Mouse (Mus musculus): ENCODE measurements at regions not wholly inside any gene's neighbourhood (a gene's known extent, or its start where the extent isn't known, plus 50 kb on each side); places are given as distances from the start of the nearest gene placed in this dataset.

- no peak for DNase-seq
- intact Hi-C loops (cut with DNase I) = no loop called here
Measured at GRCm38 (mm10) chr2:74120051-74120450, 208.9 kb upstream of the Atp5g3 start.

- DNase-seq = no peak
- intact Hi-C loops (cut with DNase I) = no loop called here
Measured at GRCm38 (mm10) chr2:74119167-74119937, 208.2 kb upstream of the Atp5g3 start.

- DNase-seq = no peak
- intact Hi-C loops (cut with DNase I) = no loop called here
Measured at GRCm38 (mm10) chr2:74106472-74106871, 195.3 kb upstream of the Atp5g3 start.

DNA sequence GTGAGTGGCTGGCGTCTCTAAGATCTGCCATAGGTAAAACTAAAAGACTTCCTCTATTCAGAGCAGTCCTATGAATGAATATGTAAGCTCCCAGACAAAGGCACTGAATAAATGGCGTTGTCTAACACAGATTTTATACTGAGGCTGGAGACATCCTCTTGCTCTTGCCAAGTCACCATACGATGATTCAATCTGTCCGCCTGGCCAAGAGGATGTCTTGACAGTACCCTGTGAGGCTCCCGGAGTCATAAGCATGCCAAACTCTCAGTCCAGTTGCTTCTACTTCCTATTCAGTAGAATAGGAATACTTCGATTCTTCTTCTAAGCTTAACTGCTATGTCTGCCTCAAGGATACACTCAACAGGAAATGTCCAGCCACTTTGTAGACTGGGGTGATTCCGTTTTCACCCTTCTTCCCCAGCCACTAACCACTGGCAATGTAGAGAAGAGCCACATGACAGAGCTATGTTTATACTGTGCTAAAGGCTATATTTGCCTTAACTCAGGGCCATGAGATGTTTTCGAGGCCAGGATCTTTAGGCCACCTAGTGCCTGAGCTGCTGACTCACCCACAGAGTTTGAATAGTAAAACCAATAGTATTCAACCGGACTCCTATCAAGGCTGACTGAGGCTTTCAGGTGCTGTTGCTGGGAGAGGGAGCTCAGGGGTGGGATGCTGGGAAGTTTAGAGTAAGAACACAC lies 188.7 kb upstream of the Atp5g3 start:
- intact Hi-C loops (cut with DNase I) = no loop called here
- no peak for DNase-seq

DNA sequence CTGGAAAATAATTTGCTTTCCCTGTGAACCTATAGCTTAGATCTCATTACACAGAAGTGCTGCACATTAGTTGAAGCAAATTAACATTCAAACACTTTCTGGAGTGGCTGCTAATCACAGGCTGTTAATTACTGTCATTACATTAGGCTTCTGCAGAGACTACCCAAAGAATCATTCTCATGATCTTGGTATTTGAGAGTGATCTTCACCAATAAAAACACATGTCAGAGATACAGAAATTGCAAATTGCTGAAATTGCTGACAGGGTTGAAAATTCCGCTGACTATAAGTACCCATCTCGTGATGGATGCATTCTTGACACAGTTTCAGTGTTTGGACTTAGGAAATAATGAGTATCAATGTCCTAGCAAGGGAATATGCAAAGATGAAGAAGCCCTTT lies 185.7 kb upstream of the Atp5g3 start:
- intact Hi-C loops (cut with DNase I) = no loop called here
- DNase-seq = no peak

DNA sequence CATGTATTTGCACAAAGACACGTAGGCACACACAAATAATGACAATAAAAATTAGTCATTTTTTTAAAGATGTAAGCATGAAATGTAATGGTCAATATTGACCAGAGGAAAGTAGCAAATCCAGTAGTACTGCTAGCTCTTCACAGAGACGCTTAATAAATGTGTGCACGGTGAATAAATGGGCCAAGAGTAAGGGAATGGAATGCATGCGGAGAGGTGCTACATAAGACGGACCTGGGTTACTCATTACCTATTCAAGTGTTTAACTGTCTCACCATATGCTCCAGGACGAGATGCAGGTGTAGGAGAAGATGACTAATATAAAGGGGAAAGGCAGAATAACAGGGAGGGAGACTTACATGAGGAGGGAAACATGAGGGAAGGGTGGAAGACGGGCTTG lies 182.4 kb upstream of the Atp5g3 start:
- intact Hi-C loops (cut with DNase I) = no loop called here
- DNase-seq = no peak

DNA sequence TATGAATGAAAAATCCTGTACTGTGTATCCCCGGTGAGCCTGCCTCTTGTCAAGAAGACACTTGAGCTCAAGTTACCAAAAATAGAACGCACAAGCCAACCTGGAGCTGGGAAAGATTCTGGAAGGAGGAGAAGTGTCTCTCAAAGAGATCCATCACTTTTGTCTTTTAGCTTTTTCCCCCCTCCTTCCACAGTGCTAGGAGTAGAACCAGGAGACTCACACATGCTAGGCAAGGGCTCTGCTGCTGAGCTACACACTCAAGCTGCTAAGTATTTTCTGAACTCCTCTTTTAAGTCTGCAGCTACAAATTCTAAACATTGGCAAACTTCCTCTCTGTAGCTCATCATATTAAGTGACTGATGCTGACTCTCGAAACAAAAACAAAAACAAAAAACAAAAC lies 176.2 kb upstream of the Atp5g3 start:
- intact Hi-C loops (cut with DNase I) = no loop called here
- no peak for DNase-seq

DNA sequence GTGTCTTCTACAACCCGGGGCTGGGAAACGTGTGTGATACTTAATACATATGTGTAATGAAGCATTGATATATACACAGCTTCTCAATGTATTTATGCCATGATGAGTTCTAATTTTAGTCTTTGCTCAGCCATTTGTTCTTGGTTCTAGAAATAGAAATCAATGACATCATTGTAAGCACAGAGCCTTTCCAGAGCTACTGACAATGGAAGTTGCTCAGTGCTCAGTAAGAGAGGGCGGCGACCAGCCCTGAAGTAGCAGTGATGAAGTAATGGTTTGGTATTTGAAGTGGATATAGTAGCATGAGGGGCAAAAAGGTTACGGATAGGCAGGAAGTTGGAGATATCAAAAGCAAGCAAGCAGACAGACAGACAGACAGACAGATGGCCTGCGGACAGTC lies 173.8 kb upstream of the Atp5g3 start:
- no peak for DNase-seq
- intact Hi-C loops (cut with DNase I) = no loop called here

- DNase-seq = no peak
- intact Hi-C loops (cut with DNase I) = no loop called here
Measured at GRCm38 (mm10) chr2:74076774-74077173, 165.6 kb upstream of the Atp5g3 start.

GRCm38 (mm10) chr2:74075566-74075965 lies 164.4 kb upstream of the Atp5g3 start:
- no peak for DNase-seq
- intact Hi-C loops (cut with DNase I) = no loop called here

DNA sequence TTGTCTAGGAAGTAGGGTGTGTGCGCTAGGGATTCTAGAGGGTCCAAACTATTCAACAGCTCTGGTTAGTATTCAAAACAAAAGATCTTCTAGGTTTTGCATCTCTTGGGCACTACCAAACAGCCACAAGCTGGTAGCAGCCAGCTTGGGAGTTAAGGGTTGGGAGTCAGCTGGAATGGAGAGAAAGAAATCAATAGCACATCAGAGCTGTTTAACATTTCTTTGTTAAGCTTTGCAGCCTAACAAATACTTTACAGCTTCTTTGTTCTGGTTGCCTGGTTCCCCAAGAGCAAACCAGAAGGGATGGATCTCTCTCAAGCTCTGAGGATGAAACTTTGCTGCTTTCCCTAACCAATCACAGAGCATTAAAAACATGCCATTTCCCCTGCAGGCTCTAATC lies 162.3 kb upstream of the Atp5g3 start:
- no peak for DNase-seq
- intact Hi-C loops (cut with DNase I) = no loop called here

DNA sequence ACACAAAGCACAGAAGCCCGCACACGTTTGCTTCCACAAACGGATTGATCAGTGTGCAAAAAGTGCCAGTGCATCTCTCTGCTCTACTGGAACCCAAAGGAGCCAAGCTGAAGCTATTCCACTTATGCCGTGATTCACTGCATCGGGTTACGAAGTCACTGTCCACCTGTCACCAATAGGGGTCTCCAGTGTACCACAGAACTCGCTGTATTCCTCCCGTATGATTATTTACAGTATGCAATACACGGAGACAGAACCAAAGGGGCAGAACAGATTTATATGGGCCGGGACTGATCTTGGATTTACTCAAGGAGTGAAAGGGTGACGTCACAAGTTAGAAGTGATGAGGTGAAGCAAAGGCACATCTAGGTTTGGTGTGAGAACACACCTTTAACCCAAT lies 155.5 kb upstream of the Atp5g3 start:
- intact Hi-C loops (cut with DNase I) = loop anchor here (1.0 to 5.0 kb wide), 3 partner anchors 181 to 594 kb away; no protein-coding TSS in a partner anchor
- peak; percentile 56 to 71 for DNase-seq

DNA sequence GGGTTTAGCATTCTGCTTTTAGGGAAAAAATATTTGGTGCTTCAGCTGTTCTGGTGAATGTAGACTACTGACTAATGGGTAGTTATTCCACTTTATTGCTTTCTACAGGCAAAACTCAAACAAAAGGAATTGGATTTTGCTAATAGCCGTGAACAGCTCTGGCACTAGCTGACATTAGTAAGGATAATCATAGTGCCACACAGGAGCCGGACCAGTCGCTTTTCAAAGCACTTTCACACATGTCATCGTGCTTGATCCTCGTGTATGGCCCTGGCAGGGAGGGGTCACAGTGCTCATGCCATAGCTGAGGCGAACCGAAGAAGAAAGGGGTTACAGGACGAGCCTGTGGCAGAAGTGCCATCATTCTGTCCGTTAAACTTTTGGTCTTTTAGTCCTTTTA lies 153.2 kb upstream of the Atp5g3 start:
- no peak for DNase-seq
- intact Hi-C loops (cut with DNase I) = no loop called here

DNA sequence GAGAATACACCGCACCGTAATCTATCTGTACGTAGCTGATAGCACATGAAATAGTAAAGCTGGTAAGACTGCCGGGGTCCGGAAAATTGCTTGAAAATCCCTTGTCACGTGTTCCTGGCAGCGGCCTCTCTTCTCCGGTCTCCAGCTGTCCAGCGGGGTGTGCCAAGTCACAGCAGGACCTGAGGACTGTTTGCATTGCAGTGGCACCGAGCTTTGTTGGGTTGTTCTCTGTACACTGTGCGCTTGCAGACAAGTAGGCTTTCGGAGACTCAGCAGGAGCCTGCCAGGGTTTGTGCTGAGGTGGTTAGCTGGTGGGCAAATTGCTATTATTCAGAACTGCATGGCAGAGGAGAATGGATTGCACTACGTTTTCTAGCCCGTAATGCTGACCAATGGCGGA lies 152.7 kb upstream of the Atp5g3 start:
- intact Hi-C loops (cut with DNase I) = no loop called here
- DNase-seq = no peak

DNA sequence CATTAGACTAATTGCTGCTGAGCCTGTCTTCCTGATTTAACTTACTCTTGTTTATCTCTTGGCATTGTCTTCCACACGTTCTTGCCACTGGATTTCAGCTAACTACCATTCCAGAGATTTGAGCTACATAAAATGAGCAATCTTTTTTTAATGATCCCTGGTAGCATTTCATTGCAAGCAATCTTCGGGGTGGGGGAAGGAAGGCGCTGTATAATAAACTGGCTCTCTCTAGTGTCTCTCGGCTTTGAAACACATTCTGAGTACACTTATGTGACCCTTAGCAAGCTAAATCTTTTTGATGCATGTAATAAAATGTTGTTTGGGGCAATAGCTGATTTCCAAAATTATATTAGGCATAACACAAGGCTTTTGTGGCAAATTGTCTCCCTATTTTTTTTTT lies 152.2 kb upstream of the Atp5g3 start:
- no peak for DNase-seq
- intact Hi-C loops (cut with DNase I) = no loop called here

DNA sequence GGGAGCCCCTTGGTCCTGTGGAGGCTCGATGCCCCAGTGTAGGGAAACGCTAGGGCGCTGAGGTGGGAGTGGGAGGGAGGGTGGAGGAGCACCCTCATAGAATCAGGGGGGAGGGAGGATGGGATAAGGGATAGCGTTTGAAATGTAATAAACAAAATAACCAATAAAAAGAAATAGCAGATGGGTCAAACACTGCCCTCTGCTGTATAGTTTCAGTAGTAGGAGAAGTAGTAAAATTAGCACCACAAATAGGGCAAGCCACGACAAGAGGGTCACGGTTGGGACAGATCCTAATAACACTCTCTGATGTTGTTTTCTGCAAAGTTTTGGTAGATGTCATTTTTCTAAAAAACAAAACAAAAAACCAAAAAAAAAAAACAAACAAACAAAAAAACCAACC lies 131.3 kb upstream of the Atp5g3 start:
- intact Hi-C loops (cut with DNase I) = loop anchor here (10.0 kb wide), 1 partner anchor 78 kb away; no protein-coding TSS in a partner anchor
- DNase-seq = no peak

DNA sequence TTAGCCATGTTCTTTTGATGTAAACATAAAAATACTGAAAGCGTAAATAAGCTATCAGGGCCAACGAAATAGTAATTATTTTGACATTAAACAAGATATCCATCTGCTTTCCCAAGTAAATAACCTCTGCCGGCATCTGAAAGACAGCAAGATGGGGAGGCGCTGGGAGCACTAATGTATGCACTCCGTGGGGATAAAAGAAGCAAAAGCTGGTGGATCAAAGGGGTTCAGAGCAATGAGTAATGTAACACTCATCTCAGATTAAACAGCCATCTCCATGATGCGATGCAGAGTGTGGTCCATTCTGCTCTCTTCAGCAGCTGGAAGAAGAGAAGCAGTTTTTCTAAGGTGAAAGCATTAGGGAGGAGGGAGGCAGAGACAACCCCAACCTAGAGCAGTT lies 128.5 kb upstream of the Atp5g3 start:
- DNase-seq = no peak
- intact Hi-C loops (cut with DNase I) = no loop called here

- intact Hi-C loops (cut with DNase I) = no loop called here
- DNase-seq = peak; percentile 10 to 18
Measured at GRCm38 (mm10) chr2:74036043-74036442, 124.9 kb upstream of the Atp5g3 start.

- intact Hi-C loops (cut with DNase I) = no loop called here
- DNase-seq = no peak
Measured at GRCm38 (mm10) chr2:74032177-74033021, 121.3 kb upstream of the Atp5g3 start.

DNA sequence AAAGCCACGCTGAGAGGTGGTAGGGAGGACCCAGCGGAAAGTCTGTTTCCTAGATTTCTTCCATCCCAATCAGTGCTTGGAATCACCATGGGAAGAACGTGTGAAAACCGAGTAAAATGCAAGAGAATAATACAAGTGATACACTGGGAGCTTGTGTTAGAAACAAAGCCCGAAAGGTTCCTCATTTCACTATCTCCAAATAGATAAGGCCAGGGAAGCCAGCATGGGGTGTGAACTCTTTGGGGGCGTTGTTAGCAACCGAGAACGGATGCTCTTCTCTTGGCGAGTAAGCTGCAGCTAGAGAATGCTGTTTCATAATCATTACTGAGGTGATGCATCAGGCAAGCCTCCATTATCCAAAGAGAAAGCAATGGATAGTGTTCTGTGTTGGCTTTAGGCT lies 118.8 kb upstream of the Atp5g3 start:
- intact Hi-C loops (cut with DNase I) = no loop called here
- no peak for DNase-seq

DNA sequence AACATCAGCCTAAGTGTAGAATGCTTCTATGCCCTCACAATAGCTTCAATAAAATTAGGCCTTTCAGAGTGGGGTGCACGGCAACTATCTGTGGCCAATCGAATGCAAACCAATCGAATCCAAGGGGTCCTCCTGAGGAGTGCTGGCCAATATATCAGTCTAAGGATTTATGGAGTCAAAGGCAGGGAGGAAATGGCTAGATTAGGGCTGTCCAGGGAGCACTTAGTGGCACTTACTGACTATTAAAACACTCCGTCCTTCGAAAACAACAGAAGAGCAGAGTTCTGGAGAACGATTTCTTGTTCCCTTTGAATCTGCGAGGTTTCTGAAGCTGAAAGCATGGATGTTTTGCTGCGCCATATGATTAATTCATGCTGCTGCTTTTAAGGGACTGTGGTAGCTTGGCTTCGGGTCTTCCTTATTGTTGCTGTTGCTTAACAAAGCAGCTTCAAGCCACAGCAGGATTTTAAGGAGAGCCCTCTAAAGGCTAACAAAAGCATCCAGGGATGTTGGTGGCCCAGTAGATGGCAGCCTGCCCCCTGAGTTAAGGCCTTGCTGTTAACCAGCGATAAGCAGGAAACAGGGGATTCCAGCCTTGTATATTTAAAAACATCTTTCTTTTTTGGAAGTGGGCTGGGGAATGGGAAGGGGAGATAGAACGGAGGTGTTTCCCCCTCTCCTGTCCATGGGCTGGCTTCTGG lies 116.4 kb upstream of the Atp5g3 start:
- peak; percentile 27 to 36 for DNase-seq

More for the DNA sequence above, 116.4 kb upstream of the Atp5g3 start:
- intact Hi-C loops (cut with DNase I) = no loop called here
